Mouse (Mus musculus): ENCODE measurements around the gene 2810408A11Rik. TPM values are rescaled to one million over a fixed set of nuclear protein-coding genes. Genes with fewer than 3 reads are reported as not detected.
A peak's percentile ranks its signal among the peaks of the same experiment; 100 is the strongest.
"Not testable (repeated sequence)": the region's sequence is repeated elsewhere in the genome, so short reads cannot be mapped to it uniquely, and the experiment has no call there.

The 2810408A11Rik gene
- total RNA-seq, 1 experiment from 2014 or later, result not detected

DNA sequence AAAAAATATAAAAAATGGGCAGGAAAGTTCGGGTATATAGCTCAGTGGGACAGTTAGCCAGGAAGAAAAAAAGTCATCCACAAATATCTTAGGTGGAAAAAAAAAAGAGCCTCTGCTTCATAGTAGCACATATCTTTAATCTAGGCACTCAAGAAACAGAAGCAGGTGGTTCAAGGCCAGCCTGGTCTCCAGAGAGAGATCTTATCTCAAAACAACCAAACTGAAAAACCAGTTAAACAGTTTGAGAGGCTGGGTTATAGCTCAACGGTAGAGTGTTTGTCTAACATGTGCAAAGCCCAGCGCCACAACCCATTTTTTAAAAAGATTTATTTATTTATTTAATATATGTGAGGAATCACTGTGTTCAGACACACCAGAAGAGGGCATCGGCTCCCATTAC lies 32.3 kb upstream of the 2810408A11Rik start:
- no peak for ATAC-seq (replicated peaks; ENCODE audit: insufficient number of reproducible peaks, low FRiP score, low TSS enrichment, poor library complexity, severe bottlenecking)

DNA sequence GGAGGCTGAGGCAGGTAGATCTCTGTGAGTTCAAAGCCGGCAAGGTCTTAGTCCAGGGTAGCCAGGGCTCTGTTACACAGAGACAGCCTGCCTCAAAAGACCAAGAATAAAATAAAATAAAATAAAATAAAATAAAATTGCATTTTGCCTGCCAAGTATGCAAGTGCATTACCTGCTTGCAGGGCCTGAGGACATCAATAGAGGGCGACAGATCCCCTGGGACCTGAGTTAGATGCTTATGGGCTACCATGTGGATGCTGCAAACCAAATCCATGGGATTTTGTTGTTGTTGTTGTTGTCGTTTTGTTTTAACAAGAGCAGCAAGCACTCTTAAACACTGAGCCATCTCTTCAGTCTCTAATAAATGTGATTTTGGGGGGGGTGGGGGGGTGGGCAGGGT lies 31.5 kb upstream of the 2810408A11Rik start:
- no peak for ATAC-seq (replicated peaks; ENCODE audit: insufficient number of reproducible peaks, low FRiP score, low TSS enrichment, poor library complexity, severe bottlenecking)

DNA sequence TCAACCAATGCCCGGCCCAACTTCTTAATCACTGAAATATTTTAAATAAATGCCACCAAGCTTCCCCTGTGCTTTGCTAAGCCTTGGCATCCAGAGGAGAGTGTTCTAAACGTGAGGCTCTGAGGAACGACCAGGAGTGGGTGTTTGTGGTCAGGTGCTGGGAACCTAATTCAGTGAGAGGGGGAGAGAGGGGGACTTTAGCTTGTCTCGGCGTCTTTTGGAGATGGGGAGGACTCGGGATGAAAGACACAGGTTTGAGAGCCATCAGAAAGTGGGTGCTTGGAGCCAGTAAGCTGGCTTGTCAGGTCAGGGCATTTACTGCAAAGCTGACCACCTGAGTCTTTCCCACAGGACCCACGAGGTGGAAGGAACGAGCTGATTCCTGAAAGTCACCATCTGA lies 31.0 kb upstream of the 2810408A11Rik start:
- no peak for ATAC-seq (replicated peaks; ENCODE audit: insufficient number of reproducible peaks, low FRiP score, low TSS enrichment, poor library complexity, severe bottlenecking)

DNA sequence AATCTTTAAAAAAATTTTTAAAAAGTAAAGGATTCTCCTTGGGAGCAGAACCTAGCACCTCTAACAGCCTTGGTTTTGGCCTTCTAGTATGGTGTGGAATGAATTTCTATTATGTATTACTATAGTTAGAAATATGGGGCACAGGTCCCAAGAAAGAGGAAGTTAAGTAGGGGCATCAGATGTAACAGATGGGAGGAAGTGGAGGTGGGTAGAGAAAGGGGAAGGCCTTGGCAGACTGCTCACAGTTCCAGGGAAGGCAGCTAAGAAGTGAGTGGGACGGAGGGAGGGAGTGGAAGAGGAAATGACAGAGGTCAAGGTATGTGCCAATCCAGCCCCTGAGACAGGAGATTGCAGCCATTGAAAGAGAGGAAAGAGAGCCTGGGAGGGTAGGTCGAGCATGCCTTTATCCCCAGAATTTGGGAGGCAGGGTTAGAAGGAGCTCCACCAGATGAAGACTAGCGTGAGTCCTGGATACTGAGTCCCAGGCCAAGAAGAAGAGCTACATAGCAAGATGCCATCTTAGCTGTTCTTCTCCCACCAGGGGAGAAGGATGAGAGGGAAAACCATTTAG lies 30.3 kb upstream of the 2810408A11Rik start:
- peak; percentile 93 for ATAC-seq (replicated peaks; ENCODE audit: insufficient number of reproducible peaks, low FRiP score, low TSS enrichment, poor library complexity, severe bottlenecking)

DNA sequence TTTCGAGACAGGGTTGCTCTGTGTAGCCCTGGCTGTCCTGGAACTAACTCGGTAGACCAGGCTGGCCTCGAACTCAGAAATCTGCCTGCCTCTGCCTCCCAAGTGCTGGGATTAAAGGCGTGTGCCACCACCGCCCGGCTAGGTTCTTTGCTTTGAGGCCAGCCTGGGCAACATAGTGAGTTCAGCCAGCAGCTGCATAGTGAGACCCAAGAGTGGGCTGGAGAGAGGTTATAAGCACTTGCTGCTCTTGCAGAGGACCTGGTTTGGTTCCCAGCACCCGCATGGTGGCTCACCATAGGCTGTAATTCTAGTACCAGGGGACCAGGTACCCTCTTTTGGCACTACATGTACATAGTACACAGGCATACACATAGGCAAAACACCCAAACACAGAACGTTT lies 29.4 kb upstream of the 2810408A11Rik start:
- not testable (repeated sequence) for ATAC-seq (replicated peaks; ENCODE audit: insufficient number of reproducible peaks, low FRiP score, low TSS enrichment, poor library complexity, severe bottlenecking)

GRCm38 (mm10) chr11:69929712-69930111 lies 28.9 kb upstream of the 2810408A11Rik start:
- ATAC-seq (replicated peaks; ENCODE audit: insufficient number of reproducible peaks, low FRiP score, low TSS enrichment, poor library complexity, severe bottlenecking), result no peak

- ATAC-seq (replicated peaks; ENCODE audit: insufficient number of reproducible peaks, low FRiP score, low TSS enrichment, poor library complexity, severe bottlenecking), result no peak
Measured at GRCm38 (mm10) chr11:69927501-69927900, 26.7 kb upstream of the 2810408A11Rik start.

GRCm38 (mm10) chr11:69922796-69923195 lies 22.0 kb upstream of the 2810408A11Rik start:
- ATAC-seq (replicated peaks; ENCODE audit: insufficient number of reproducible peaks, low FRiP score, low TSS enrichment, poor library complexity, severe bottlenecking), result no peak

DNA sequence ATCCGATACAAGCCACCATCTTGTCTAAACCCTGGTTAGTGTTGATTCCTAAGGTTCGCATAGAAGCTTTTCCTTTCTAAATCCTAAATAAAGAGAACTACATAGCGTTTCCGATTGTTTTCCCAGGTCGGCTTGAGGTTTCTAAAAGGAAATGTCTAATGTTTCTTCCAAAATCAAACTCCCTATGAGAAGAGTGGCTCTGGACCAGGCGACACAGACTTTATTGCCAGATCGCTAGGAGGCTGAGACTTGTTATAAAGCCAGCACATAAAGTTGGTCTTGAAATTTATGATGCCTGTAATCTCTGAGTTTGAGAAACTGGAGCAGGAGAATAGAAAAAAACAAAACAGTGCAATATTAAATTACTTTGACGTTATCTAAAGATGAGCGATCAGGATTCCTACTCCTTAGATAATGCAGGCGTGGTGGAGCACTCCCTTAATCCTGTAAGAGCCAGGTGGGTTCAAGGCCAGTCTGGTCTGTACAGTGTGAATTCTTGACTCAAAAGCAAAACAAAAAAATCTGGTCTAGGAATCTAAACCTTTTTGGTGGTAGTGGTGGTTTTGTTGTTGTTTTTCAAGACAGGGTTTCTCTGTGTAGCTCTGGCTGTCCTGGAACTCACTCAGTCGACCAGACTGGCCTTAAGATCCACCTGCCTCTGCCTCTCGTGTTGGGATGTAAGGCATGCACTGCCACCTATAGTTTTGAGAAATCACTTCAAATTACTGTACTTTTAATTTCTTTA lies 21.4 kb upstream of the 2810408A11Rik start:
- ATAC-seq (replicated peaks; ENCODE audit: insufficient number of reproducible peaks, low FRiP score, low TSS enrichment, poor library complexity, severe bottlenecking), result no peak

DNA sequence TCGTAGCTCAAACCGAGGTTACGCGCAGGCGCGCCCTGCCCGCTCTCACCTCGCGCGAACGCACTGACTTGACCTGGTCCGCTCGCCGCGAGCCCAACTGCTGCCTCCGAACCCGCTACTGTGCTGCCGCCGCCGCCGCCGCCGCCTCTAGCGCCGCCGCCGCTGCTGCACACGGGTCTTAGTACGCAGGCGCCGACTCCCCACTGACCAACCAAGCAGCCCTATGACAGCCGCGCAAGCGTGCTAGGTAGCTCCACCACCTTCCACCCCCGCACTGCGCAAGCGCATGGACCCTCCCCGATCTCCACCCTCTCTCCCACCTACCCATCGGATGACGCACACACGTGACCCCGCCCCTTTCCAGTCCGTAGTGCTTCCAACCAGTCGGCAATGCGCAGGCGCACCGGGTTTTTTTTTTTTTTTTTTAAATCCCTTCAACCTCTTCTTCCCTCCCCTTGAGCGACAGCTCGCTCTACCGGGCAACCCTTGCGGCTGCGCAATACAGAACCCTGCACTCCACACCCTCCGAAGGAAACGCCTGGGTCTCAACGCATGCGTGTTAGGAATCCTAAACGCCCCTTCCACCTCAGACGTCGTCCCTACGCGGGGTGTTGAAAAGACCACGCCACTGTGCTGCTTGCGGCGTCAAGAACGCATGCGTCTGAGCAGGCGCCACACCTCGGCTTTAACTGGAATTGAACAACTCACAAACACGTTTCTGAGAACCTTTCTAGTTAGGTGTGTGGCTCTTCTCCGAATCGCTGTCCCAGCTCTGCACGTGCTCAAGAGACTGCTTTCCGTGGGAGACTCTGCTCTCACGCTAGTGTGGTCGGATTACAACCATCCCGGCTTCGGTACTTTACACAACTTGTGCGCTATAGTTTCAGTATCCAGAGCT lies 20.6 kb upstream of the 2810408A11Rik start, which contains the start of gene Eif5a:
TSS of gene Eif5a (minus strand) at position 845 of the 898 bp plus-strand sequence.
- peak; percentile 85 for ATAC-seq (replicated peaks; ENCODE audit: insufficient number of reproducible peaks, low FRiP score, low TSS enrichment, poor library complexity, severe bottlenecking)

GRCm38 (mm10) chr11:69920266-69921031 lies 19.7 kb upstream of the 2810408A11Rik start:
- no peak for ATAC-seq (replicated peaks; ENCODE audit: insufficient number of reproducible peaks, low FRiP score, low TSS enrichment, poor library complexity, severe bottlenecking)

- peak; percentile 37 for ATAC-seq (replicated peaks; ENCODE audit: insufficient number of reproducible peaks, low FRiP score, low TSS enrichment, poor library complexity, severe bottlenecking)
Measured at GRCm38 (mm10) chr11:69919661-69920265, 19.0 kb upstream of the 2810408A11Rik start.

DNA sequence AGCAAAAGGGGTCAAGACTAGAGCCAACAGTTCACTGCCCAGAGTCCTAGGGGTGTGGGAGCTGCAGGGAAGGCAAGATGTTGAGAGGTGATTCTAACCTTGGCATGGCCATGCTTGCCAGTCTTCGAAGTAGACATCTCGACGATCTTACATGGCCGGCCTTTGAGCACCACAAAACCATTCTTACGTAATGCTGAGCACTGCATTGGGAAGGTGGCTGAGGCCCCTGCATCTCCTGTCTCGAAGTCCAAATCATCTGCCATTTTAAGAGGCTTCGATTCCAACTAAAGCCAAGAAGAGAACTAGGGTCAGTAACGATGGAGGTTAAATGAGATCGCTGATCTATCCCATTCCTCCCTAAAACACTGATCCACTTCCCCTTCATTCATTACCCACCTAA lies 18.3 kb upstream of the 2810408A11Rik start:
- ATAC-seq (replicated peaks; ENCODE audit: insufficient number of reproducible peaks, low FRiP score, low TSS enrichment, poor library complexity, severe bottlenecking), result no peak

GRCm38 (mm10) chr11:69918118-69918517 lies 17.3 kb upstream of the 2810408A11Rik start:
- ATAC-seq (replicated peaks; ENCODE audit: insufficient number of reproducible peaks, low FRiP score, low TSS enrichment, poor library complexity, severe bottlenecking), result no peak

DNA sequence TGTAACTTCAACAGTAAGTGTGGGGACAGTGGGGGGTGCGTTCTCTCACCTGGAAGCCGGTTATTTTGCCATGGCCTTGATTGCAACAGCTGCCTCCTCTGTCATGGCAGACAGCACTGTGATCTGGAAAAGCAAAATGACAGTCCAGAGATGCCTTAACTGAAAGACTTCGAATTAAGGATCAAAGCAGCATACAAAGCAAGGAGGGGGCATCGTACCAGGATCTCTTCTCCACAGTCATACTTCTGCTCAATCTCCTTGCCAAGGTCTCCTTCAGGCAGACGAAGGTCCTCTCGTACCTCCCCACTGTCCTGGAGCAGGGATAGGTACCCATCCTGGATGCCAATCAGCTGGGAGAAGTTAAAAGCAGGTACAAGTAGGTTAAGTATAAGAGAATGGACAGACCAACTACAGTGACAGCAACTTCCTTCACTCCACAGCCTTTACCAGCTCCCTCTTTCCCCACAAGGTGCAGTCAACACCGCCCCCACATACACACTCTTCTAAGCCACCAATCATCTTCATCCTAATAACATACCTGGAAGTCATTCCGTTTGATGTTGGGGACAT lies 16.7 kb upstream of the 2810408A11Rik start:
- no peak for ATAC-seq (replicated peaks; ENCODE audit: insufficient number of reproducible peaks, low FRiP score, low TSS enrichment, poor library complexity, severe bottlenecking)

DNA sequence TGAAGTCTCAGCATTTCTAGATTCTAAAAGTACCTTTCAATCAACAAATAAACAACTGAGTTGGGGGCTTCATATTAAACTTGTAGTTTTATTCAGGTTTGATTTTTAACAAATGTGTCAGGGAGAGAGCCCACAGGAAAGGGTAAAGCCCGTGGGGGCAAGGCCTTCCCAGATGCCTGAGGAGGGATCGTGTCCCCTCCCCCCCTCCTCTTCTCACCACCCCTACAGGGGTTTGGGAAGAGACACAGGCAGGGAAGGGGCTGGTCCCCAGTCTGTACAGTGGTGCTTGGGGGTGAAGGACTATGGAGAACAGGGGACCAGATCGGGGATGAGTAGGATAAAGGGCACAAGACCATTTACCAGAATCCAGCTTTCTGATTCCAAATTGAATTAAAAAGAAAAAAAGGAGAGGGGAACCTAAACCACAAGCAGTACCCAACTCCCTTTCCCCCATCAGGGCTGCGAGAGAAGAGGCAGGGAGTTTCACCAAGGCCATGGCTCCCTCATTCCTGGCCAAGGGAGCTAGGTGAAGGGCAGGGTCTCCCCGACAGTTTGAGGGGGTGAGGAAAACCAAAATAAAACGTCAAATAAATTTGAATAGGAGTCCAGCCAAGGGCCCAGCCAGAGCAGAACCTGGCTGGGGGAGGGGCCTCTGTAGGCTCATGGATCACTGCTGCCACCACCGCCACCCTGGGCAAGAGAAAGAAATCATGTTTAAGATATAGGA lies 16.0 kb upstream of the 2810408A11Rik start:
- not testable (repeated sequence) for ATAC-seq (replicated peaks; ENCODE audit: insufficient number of reproducible peaks, low FRiP score, low TSS enrichment, poor library complexity, severe bottlenecking)

Measured in monocyte, adult 5-6 weeks (primary cell).